Comparison of ENCODE assay signal across 25 mouse cellular contexts in genomic region chrX:12525044-12525443, GRCm38 (mm10).
DNase-seq lines count a peak whose midpoint lies in the region; ATAC-seq lines count a peak whose summit lies in the region.
"Had no signal": no experiment of that assay in that cellular context is flagged by ENCODE, and none has a peak within 500 bp of the region (broad histone marks: within the 10 kb centered on the region; RNA-seq: fewer than 3 reads in every experiment).

No protein-coding gene starts in this region.

- WGBS in limb, embryonic 12.5 days = 29% methylated on average over 3 of the region's 3 CpGs
- WGBS in heart, embryonic 11.5 days (ENCODE audit: insufficient replicate concordance) = 80% methylated on average over 3 of the region's 3 CpGs

- H3K4me2 ChIP-seq in limb, embryonic 12.5 days = no peak overlapping the region
- H3K4me2 ChIP-seq in heart, embryonic 11.5 days = no peak overlapping the region
- H3K4me2 ChIP-seq: embryonic facial prominence, embryonic 12.5 days; embryonic facial prominence, embryonic 15.5 days; heart, embryonic 12.5 days; heart, embryonic 15.5 days; hindbrain, embryonic 15.5 days; intestine, embryonic 15.5 days had no signal

- no peak overlapping the region for H3K4me3 ChIP-seq in limb, embryonic 12.5 days (replicated peaks)
- H3K4me3 ChIP-seq in heart, embryonic 11.5 days (ENCODE audit: low read depth, low read length) = no peak overlapping the region
- H3K4me3 ChIP-seq: embryonic facial prominence, embryonic 12.5 days; embryonic facial prominence, embryonic 15.5 days; gastrocnemius, adult 2 months; heart, embryonic 12.5 days; heart, embryonic 15.5 days; hindbrain, embryonic 15.5 days; intestine, embryonic 15.5 days had no signal

- peak overlapping the region; percentile 41; the same call in 1 of the 2 replicates for H3K27ac ChIP-seq in limb, embryonic 12.5 days
- no peak overlapping the region for H3K27ac ChIP-seq in heart, embryonic 11.5 days (ENCODE audit: low read depth, low read length)
- H3K27ac ChIP-seq: embryonic facial prominence, embryonic 12.5 days; embryonic facial prominence, embryonic 15.5 days; gastrocnemius, adult 2 months; heart, embryonic 15.5 days; hindbrain, embryonic 15.5 days; intestine, embryonic 15.5 days had no signal

- peaks cover 11% of the 10 kb centered on the region; the same call in 1 of the 2 replicates for H3K4me1 ChIP-seq in limb, embryonic 12.5 days (replicated peaks)
- H3K4me1 ChIP-seq in heart, embryonic 11.5 days (ENCODE audit: control insufficient read depth, insufficient read depth, low read length) = no peaks in the 10 kb centered on the region
- H3K4me1 ChIP-seq: embryonic facial prominence, embryonic 12.5 days; embryonic facial prominence, embryonic 15.5 days; heart, embryonic 12.5 days; heart, embryonic 15.5 days; hindbrain, embryonic 15.5 days; intestine, embryonic 15.5 days had no signal

- DNase-seq in forelimb bud, embryonic 11.5 days (ENCODE audit: low read depth, low spot score) = peak; percentile 77
- peak; percentile 12 for DNase-seq in hindlimb bud, embryonic 11.5 days (ENCODE audit: extremely low spot score, low read depth, low spot score)
- peak; percentile 44 for DNase-seq in mesoderm, embryonic 11.5 days (ENCODE audit: low read depth, low spot score)
- no peak for DNase-seq in adrenal gland, postnatal 4 days (ENCODE audit: low spot score in 2 of 2)
- DNase-seq: adrenal gland, adult 2 months; adrenal gland, postnatal 25 days; cerebellum, adult 18-20 months; cerebellum, adult 9-10 months; cerebellum, postnatal 14 days; gastrocnemius, adult 2 months; gastrocnemius, postnatal 14 days; heart, adult 11 months; heart, postnatal 14 days; heart, postnatal 4 days; kidney, adult 11 months had no signal

- H3K9ac ChIP-seq in limb, embryonic 12.5 days (replicated peaks) = no peak overlapping the region
- no peak overlapping the region for H3K9ac ChIP-seq in heart, embryonic 11.5 days (ENCODE audit: low read depth, low read length)
- H3K9ac ChIP-seq: embryonic facial prominence, embryonic 12.5 days; embryonic facial prominence, embryonic 15.5 days; heart, embryonic 12.5 days; heart, embryonic 15.5 days; hindbrain, embryonic 15.5 days; intestine, embryonic 15.5 days had no signal

- peaks cover 5% of the 10 kb centered on the region; the same call in 1 of the 2 replicates for H3K27me3 ChIP-seq in limb, embryonic 12.5 days
- peaks cover 2% of the 10 kb centered on the region; the same call in 1 of the 2 replicates for H3K27me3 ChIP-seq in heart, embryonic 11.5 days (ENCODE audit: control insufficient read depth, insufficient read depth, low read length)
- H3K27me3 ChIP-seq: embryonic facial prominence, embryonic 12.5 days; embryonic facial prominence, embryonic 15.5 days; heart, embryonic 12.5 days; heart, embryonic 15.5 days; hindbrain, embryonic 15.5 days; intestine, embryonic 15.5 days had no signal

- H3K36me3 ChIP-seq in limb, embryonic 12.5 days = no peaks in the 10 kb centered on the region
- H3K36me3 ChIP-seq in heart, embryonic 11.5 days (ENCODE audit: control insufficient read depth, insufficient read depth, low read length) = no peaks in the 10 kb centered on the region
- H3K36me3 ChIP-seq: embryonic facial prominence, embryonic 12.5 days; embryonic facial prominence, embryonic 15.5 days; heart, embryonic 12.5 days; heart, embryonic 15.5 days; hindbrain, embryonic 15.5 days; intestine, embryonic 15.5 days had no signal

- H3K9me3 ChIP-seq in limb, embryonic 12.5 days = no peaks in the 10 kb centered on the region
- H3K9me3 ChIP-seq in heart, embryonic 11.5 days (replicated peaks; ENCODE audit: control insufficient read depth, low read length) = no peaks in the 10 kb centered on the region
- H3K9me3 ChIP-seq: embryonic facial prominence, embryonic 12.5 days; embryonic facial prominence, embryonic 15.5 days; heart, embryonic 15.5 days; hindbrain, embryonic 15.5 days; intestine, embryonic 15.5 days had no signal

- peak; percentile 87 for ATAC-seq in limb, embryonic 12.5 days (ENCODE audit: insufficient number of reproducible peaks, insufficient read depth, low FRiP score, low TSS enrichment, low read depth)
- no peak for ATAC-seq in heart, embryonic 11.5 days (replicated peaks; ENCODE audit: insufficient number of reproducible peaks, low FRiP score, low TSS enrichment)
- ATAC-seq: CD4-positive, CD25-positive, alpha-beta regulatory T cell, adult 4 months; forebrain, embryonic 14.5 days; intestine, embryonic 15.5 days had no signal

Comparison
In these comparisons a context has a peak if more than half of its experiments do, and no peak if none do; other contexts are left out.
1. DNase-seq: peak in forelimb bud, embryonic 11.5 days (single experiment), hindlimb bud, embryonic 11.5 days (single experiment) and mesoderm, embryonic 11.5 days (single experiment); none in adrenal gland, postnatal 4 days (0 of 2).